Mouse (Mus musculus): Measurements from ENCODE around the gene Sept10.
A peak's percentile ranks its signal among the peaks of the same experiment; 100 is the strongest.
"Not testable (repeated sequence)": the region's sequence is repeated elsewhere in the genome, so short reads cannot be mapped to it uniquely, and the experiment has no call there.

Sept10 gene

DNA sequence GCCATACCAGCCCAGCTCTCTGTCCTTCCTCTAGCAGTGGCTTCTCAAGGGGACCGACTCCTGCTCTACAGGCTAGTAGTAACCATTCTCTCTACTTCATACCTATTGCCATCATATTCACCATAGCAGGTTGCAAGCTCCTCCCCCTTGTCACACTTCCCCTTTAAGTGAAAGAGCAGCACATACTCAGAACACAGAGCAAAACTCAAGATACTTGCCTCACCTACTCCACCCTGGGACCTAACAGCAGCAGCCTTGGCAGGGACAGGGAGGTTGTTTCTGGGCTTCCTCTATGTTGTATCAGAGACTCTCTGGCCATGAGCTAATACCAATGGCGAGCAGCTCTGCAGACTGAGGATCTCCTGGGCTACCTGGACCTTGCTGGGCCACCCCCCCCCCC is 96.2 kb downstream of the Sept10 start:
- no peak for DNase-seq (ENCODE audit: low spot score)

DNA sequence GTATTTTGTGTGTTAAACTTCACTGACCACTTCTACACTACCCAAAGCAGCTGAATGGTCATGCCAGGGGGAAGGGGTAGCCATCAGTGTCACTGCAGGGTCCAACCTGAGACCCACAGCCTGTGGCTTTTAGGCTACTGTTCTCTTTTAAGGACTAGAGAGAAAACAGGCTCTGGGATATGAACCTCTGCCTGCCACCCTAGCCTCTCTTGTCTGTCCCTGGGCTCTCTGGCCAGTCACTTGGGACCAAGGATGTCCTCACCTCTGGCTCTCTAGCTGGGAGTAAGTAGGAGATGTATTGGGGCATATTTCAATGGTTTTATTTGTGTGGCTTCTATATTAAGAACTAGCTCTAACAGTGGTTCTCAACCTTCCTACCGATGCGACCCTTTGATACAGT is 101.8 kb downstream of the Sept10 start:
- DNase-seq (ENCODE audit: low spot score) = no peak

DNA sequence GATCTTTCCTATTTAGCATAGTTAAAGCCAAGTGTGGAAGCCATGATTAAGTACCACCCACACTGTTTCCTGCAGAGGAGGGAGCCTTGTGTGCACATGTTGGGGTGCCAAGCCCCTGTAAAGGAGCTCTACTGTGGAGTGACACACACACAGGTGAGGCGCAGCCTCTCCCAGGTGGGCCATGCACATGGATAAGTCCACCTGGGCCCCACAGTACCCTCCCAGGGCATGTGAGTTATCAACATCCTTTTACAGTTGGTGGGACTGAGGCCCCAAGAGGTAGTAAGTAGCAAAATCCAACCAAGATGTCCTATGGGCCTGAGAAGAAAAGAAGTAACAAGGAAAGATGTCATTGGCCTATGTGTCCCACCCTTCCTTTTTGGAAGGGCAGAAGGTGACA is 102.6 kb downstream of the Sept10 start:
- no peak for DNase-seq (ENCODE audit: low spot score)

DNA sequence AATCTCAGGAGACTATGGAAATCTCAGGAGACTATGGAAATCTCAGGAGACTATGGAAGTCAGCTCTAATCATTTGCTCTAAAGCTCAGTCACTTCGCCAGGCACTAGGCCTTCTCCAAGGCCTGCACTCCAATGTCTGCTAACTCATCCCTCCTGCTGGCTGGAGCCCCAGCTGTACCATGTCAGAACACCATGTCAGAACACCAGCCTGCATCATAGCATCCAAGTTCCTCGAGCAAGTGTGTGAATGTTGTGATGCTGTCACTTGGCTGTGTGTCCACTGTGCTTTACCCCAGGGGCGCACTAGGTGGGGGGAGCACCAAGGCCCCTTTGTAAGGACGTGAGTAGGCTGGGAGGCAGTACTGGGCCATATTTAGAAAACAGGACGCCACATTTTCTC is 104.1 kb downstream of the Sept10 start:
- no peak for DNase-seq (ENCODE audit: low spot score)

- DNase-seq (ENCODE audit: low spot score) = no peak
Observed at GRCm38 (mm10) chr10:59116331-59116730, 105.3 kb downstream of the Sept10 start.

DNA sequence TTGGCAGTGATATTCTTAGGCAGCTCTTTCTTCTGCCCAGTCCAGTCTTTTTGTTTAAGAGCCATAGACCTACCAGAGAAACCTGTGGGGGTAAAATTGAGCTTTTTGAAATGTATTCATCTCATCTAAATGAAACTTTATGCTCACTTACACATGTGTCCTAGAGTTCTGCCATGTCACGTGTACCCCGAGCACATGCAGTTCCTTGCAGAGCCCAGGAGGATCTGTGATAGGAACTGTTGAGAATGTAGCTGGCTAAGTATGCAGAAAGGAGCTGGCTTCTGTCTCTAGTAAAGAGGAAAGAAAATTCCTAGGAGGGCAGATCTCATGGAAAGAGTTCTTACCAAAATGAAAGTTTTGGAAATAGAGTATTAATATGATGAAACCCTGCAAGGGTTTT is 106.0 kb downstream of the Sept10 start:
- DNase-seq (ENCODE audit: low spot score) = peak; percentile 25

- peak; percentile 70 for DNase-seq (ENCODE audit: low spot score)
Observed at GRCm38 (mm10) chr10:59114535-59115291, 106.9 kb downstream of the Sept10 start.

DNA sequence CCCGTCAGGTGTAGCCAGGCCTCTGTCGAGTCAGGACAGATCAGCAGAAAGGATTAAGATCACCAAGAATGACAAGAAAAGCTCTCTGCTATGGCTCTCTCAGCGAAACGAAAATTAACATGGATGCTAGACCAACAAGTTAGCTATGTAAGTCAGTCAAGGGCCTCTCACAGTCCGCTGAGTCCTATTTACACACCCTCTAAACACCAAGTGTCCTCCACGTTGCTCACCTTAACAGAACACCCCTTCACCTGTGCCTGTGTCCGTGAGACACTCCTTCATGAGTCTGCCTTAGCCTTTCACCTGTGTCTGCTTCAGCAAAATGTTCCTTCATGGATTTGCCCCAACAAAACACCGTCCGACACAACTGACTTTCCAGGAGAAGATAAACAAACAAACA is 108.3 kb downstream of the Sept10 start:
- DNase-seq (ENCODE audit: low spot score) = no peak

DNA sequence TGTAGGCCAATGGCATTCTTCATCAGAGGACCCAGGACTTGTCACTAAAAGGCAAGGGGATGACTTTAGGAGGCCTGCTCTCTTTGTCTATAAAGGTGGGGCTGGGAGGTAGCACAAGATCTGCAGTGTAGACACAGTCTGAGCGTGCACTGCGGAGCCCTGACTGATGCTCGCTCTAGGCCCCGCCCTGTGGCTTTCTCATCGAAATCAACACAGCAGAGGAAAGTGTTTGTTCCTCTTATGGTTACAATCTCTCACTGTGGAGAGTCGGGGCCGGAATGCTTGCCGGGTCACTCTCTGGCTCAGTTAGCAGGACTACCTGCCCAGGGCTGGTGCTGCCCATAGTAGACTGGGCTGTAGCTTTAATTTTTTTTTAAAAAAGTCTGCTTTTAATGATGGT is 108.9 kb downstream of the Sept10 start:
- no peak for DNase-seq (ENCODE audit: low spot score)

DNA sequence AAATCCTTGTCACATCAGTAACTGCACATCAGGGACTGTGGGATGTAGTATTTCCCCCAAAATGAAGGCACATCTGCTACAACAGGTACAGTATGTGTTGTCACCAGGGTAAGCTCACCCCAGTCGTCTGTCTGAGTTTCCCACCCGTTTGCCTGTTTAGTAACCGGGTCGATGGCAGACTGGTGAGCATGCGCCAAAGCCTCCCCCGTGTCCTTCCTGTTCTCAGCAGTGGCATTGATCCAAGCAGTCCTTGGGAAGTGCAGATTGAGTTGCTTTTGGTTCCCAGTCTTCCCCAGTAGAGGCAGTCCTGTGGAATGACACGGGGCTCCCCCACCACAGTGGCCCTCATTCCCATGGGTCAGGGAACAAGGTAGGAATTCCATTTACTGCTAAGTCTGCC is 111.3 kb downstream of the Sept10 start:
- DNase-seq (ENCODE audit: low spot score) = no peak

DNA sequence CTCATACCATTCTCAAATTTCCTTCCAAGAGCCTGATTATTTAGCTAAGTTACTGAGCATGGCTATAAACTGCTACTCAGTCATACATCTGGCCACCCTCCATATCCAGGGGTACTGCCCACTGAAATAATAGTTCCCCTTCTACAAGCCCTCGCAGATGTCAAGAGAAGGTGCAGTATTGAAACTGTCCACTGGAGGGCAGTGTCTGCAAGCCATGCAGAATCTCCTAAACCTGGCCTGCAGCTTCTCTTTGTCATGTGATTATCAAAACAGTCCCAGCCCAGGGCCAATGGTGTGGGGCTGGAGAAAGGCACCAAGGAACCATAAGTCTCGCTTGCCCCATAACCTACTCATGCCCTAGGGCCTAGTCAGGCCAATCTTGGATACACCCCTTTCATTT is 112.6 kb downstream of the Sept10 start:
- DNase-seq (ENCODE audit: low spot score) = peak; percentile 64

GRCm38 (mm10) chr10:59106644-59107043 is 115.0 kb downstream of the Sept10 start:
- no peak for DNase-seq (ENCODE audit: low spot score)

- no peak for DNase-seq (ENCODE audit: low spot score)
Observed at GRCm38 (mm10) chr10:59105885-59106284, 115.8 kb downstream of the Sept10 start.

DNA sequence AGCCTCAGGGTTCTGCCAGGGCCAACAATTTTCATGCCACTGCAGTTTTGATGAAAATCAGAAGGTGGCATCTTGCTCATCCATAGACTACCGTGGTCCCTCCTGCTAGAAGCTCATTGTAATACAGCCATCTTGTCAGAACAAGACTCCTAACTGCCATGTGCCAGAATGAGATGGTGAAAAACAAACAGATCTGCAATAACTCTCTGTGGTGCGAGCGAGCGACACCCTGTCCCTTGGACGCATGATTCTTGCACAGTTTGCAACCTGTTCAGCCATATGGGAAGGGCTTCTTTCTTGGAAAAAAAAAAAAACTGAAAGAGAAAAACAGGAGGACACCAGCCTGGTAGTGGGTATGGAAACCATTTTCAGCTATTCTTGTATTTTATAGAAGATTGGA is 117.0 kb downstream of the Sept10 start:
- DNase-seq (ENCODE audit: low spot score) = no peak

GRCm38 (mm10) chr10:59103076-59103475 is 118.6 kb downstream of the Sept10 start:
- not testable (repeated sequence) for DNase-seq (ENCODE audit: low spot score)

- DNase-seq (ENCODE audit: low spot score) = no peak
Observed at GRCm38 (mm10) chr10:59091988-59092387, 129.7 kb downstream of the Sept10 start.

Measured in left cerebral cortex, adult 11 months (tissue).